Mouse (Mus musculus): ENCODE data around the gene Oxnad1.
"Not testable (repeated sequence)": the region's sequence is repeated elsewhere in the genome, so short reads cannot be mapped to it uniquely, and the experiment has no call there.

Oxnad1 gene

GRCm38 (mm10) chr14:32087584-32088248 is 2.5 kb downstream of the Oxnad1 start:
- not testable (repeated sequence) for DNase-seq (ENCODE audit: low spot score in 2 of 2)

- peak; percentile 39 to 50 for DNase-seq (ENCODE audit: low spot score in 2 of 2)
Observed at GRCm38 (mm10) chr14:32091124-32091523, 6.0 kb downstream of the Oxnad1 start.

- DNase-seq (ENCODE audit: low spot score in 2 of 2), result no peak
Observed at GRCm38 (mm10) chr14:32091704-32092103, 6.5 kb downstream of the Oxnad1 start.

- no peak for DNase-seq (ENCODE audit: low spot score in 2 of 2)
Observed at GRCm38 (mm10) chr14:32093018-32093417, 7.8 kb downstream of the Oxnad1 start.

- peak; percentile 22 to 29 for DNase-seq (ENCODE audit: low spot score in 2 of 2)
Observed at GRCm38 (mm10) chr14:32093500-32094117, 8.4 kb downstream of the Oxnad1 start.

GRCm38 (mm10) chr14:32095646-32096045 is 10.5 kb downstream of the Oxnad1 start:
- no peak for DNase-seq (ENCODE audit: low spot score in 2 of 2)

- no peak for DNase-seq (ENCODE audit: low spot score in 2 of 2)
Observed at GRCm38 (mm10) chr14:32096740-32097139, 11.6 kb downstream of the Oxnad1 start.

GRCm38 (mm10) chr14:32097691-32098090 is 12.5 kb downstream of the Oxnad1 start:
- no peak for DNase-seq (ENCODE audit: low spot score in 2 of 2)

GRCm38 (mm10) chr14:32098951-32099350 is 13.8 kb downstream of the Oxnad1 start:
- peak in 1 of 2 experiments; percentile 19 for DNase-seq (ENCODE audit: low spot score in 2 of 2)

- no peak for DNase-seq (ENCODE audit: low spot score in 2 of 2)
Observed at GRCm38 (mm10) chr14:32103556-32103955, 18.4 kb downstream of the Oxnad1 start.

- DNase-seq (ENCODE audit: low spot score in 2 of 2), result no peak
Observed at GRCm38 (mm10) chr14:32105663-32106062, 20.5 kb downstream of the Oxnad1 start.

- no peak for DNase-seq (ENCODE audit: low spot score in 2 of 2)
Observed at GRCm38 (mm10) chr14:32106911-32107310, 21.7 kb downstream of the Oxnad1 start.

- DNase-seq (ENCODE audit: low spot score in 2 of 2), result not testable (repeated sequence)
Observed at GRCm38 (mm10) chr14:32112124-32112523, 26.9 kb downstream of the Oxnad1 start.

- DNase-seq (ENCODE audit: low spot score in 2 of 2), result no peak
Observed at GRCm38 (mm10) chr14:32120940-32121919, 36.1 kb downstream of the Oxnad1 start.

GRCm38 (mm10) chr14:32121920-32122315 is 36.7 kb downstream of the Oxnad1 start:
- DNase-seq (ENCODE audit: low spot score in 2 of 2), result no peak

- no peak for DNase-seq (ENCODE audit: low spot score in 2 of 2)
Observed at GRCm38 (mm10) chr14:32124261-32124660, 39.1 kb downstream of the Oxnad1 start.

GRCm38 (mm10) chr14:32125256-32125655 is 40.1 kb downstream of the Oxnad1 start:
- not testable (repeated sequence) for DNase-seq (ENCODE audit: low spot score in 2 of 2)

- no peak for DNase-seq (ENCODE audit: low spot score in 2 of 2)
Observed at GRCm38 (mm10) chr14:32128409-32128808, 43.2 kb downstream of the Oxnad1 start.

- no peak for DNase-seq (ENCODE audit: low spot score in 2 of 2)
Observed at GRCm38 (mm10) chr14:32131836-32132235, 46.7 kb downstream of the Oxnad1 start.

GRCm38 (mm10) chr14:32134293-32134692 is 49.1 kb downstream of the Oxnad1 start:
- peak; percentile 8 to 18 for DNase-seq (ENCODE audit: low spot score in 2 of 2)

GRCm38 (mm10) chr14:32136467-32136866 is 51.3 kb downstream of the Oxnad1 start:
- not testable (repeated sequence) for DNase-seq (ENCODE audit: low spot score in 2 of 2)

- DNase-seq (ENCODE audit: low spot score in 2 of 2), result no peak
Observed at GRCm38 (mm10) chr14:32140359-32140965, 55.3 kb downstream of the Oxnad1 start.
